Mouse (Mus musculus) lung, postnatal 0 days (tissue): ENCODE measurements around the gene Nrxn1. TPM values are rescaled to one million over a fixed set of nuclear protein-coding genes. Genes with fewer than 3 reads are reported as not detected.
A peak's percentile ranks its signal among the peaks of the same experiment; 100 is the strongest.

Source experiments
- ATAC-seq: fragments of 200-750 bp; cut with Nextera tagmentation; 2 replicates; pipeline ENCODE4 v1.8.0; 2017; ENCODE audit warnings: moderate library complexity
- DNase-seq: peaks from one replicate; pipeline ENCODE4 v3.0.0-alpha.2; 2016; ENCODE audit warnings: low spot score
- H3K27ac ChIP-seq: fragments of 300-500 bp; sonication (generic); 2 replicates; pipeline ENCODE4 v1.5.1; 2014; ENCODE audit warnings: antibody characterized with exemption, mild to moderate bottlenecking, low read length, mixed read lengths
- H3K27me3 ChIP-seq: fragments of 300-500 bp; sonication (generic); replicated peaks from 2 replicates; pipeline ENCODE4 v1.6.1; 2014; ENCODE audit warnings: low read length, mixed read lengths; ENCODE audit not compliant: insufficient read depth
- H3K36me3 ChIP-seq: fragments of 300-500 bp; sonication (generic); 2 replicates; pipeline ENCODE4 v1.6.1; 2014; ENCODE audit warnings: low read length, mixed read lengths; ENCODE audit not compliant: insufficient read depth
- H3K4me1 ChIP-seq: fragments of 300-500 bp; sonication (generic); 2 replicates; pipeline ENCODE4 v1.6.1; 2014; ENCODE audit warnings: antibody characterized with exemption, low read depth, low read length, mixed read lengths; ENCODE audit not compliant: insufficient read depth
- H3K4me2 ChIP-seq: fragments of 300-500 bp; sonication (generic); replicated peaks from 2 replicates; pipeline ENCODE4 v1.6.1; 2014; ENCODE audit warnings: low read depth, mild to moderate bottlenecking, low read length, moderate library complexity, mixed read lengths
- H3K4me3 ChIP-seq: fragments of 300-500 bp; sonication (generic); 2 replicates; pipeline ENCODE4 v1.5.1; 2014; ENCODE audit warnings: low read depth, low read length
- H3K9ac ChIP-seq: fragments of 300-500 bp; sonication (generic); replicated peaks from 2 replicates; pipeline ENCODE4 v1.6.1; 2014; ENCODE audit warnings: low read depth, mild to moderate bottlenecking
- H3K9me3 ChIP-seq: fragments of 300-500 bp; sonication (generic); 2 replicates; pipeline ENCODE4 v1.6.1; 2016; ENCODE audit warnings: low read length, mixed read lengths
- CTCF ChIP-seq: IDR thresholded peaks from 2 replicates; pipeline ENCODE4 v1.5.1; 2016; ENCODE audit warnings: antibody characterized with exemption, mild to moderate bottlenecking
- EP300 ChIP-seq: IDR thresholded peaks from 2 replicates; pipeline ENCODE4 v1.6.1; 2016; ENCODE audit warnings: antibody characterized with exemption, mild to moderate bottlenecking, control low read depth
- WGBS: fragments of 180-500 bp; shearing (Covaris S2); extraction: QIAGEN DNeasy Blood & Tissue Kit; methylation state at CpG from one replicate; pipeline ENCODE4 v1.1.7; 2014; 5-methylcytosine and 5-hydroxymethylcytosine counted together
- polyA plus RNA-seq: library from polyadenylated mRNA; unstranded; fragments of >200 nt; fragmentation: Nextera tagmentation; extraction: Ambion mirVana; gene quantifications from 2 replicates; pipeline ENCODE4 v1.2.1, GENCODE M21; 2015

Nrxn1 gene
- polyA plus RNA-seq, 1 experiment from 2014 or later: 1.3 TPM

- no peak for DNase-seq
- Histone ChIP-seq H3K4me1 (no peaks in the 10 kb centered on the region), H3K4me3 (no peak overlapping the region), H3K27me3 (no peaks in the 10 kb centered on the region), H3K36me3 (no peaks in the 10 kb centered on the region), H3K9ac (no peak overlapping the region), H3K27ac (no peak overlapping the region), H3K4me2 (no peak overlapping the region), H3K9me3 (no peaks in the 10 kb centered on the region)
- TF ChIP-seq EP300 (no peak), CTCF (no peak)
- ATAC-seq: no peak
- WGBS: 32% methylated on average over 1 of the region's 1 CpGs
Measured at GRCm38 (mm10) chr17:90995436-90995835, 97.4 kb downstream of the Nrxn1 start.

- 85% methylated on average over 1 of the region's 1 CpGs for WGBS
- TF ChIP-seq EP300 (no peak), CTCF (no peak)
Measured at GRCm38 (mm10) chr17:90994247-90994646, 98.6 kb downstream of the Nrxn1 start.

GRCm38 (mm10) chr17:90990747-90991146 lies 102.1 kb downstream of the Nrxn1 start:
- no peaks in the 10 kb centered on the region for H3K4me1 ChIP-seq
- DNase-seq (no peak), ATAC-seq (no peak)
- H3K4me3 ChIP-seq: no peak overlapping the region
- H3K27ac ChIP-seq: no peak overlapping the region
- H3K9me3 ChIP-seq: no peaks in the 10 kb centered on the region
- TF ChIP-seq EP300: no peak
- TF ChIP-seq CTCF: no peak
- no peaks in the 10 kb centered on the region for H3K27me3 ChIP-seq
- WGBS: 71% methylated on average over 2 of the region's 2 CpGs
- no peak overlapping the region for H3K4me2 ChIP-seq
- H3K9ac ChIP-seq: no peak overlapping the region
- no peaks in the 10 kb centered on the region for H3K36me3 ChIP-seq

More at GRCm38 (mm10) chr17:90994247-90994646, 98.6 kb downstream of the Nrxn1 start:
- no peak overlapping the region for H3K9ac ChIP-seq
- H3K27ac ChIP-seq: no peak overlapping the region
- ATAC-seq: no peak
- H3K4me1 ChIP-seq: no peaks in the 10 kb centered on the region
- no peak overlapping the region for H3K4me2 ChIP-seq
- H3K27me3 ChIP-seq: no peaks in the 10 kb centered on the region
- no peaks in the 10 kb centered on the region for H3K9me3 ChIP-seq
- no peaks in the 10 kb centered on the region for H3K36me3 ChIP-seq
- DNase-seq: no peak
- H3K4me3 ChIP-seq: no peak overlapping the region

- ATAC-seq (no peak), DNase-seq (peak; percentile 27)
- WGBS: 43% methylated on average over 4 of the region's 4 CpGs
Measured at GRCm38 (mm10) chr17:90962904-90963531, 129.9 kb downstream of the Nrxn1 start.

GRCm38 (mm10) chr17:90955221-90955620 lies 137.7 kb downstream of the Nrxn1 start:
- ATAC-seq (no peak), DNase-seq (no peak)
- WGBS: 48% methylated on average over 2 of the region's 2 CpGs
- no peaks in the 10 kb centered on the region for H3K36me3 ChIP-seq
- no peaks in the 10 kb centered on the region for H3K9me3 ChIP-seq
- no peak for TF ChIP-seq EP300
- TF ChIP-seq CTCF: no peak
- H3K4me3 ChIP-seq: no peak overlapping the region
- H3K4me2 ChIP-seq: no peak overlapping the region
- no peak overlapping the region for H3K27ac ChIP-seq
- no peaks in the 10 kb centered on the region for H3K4me1 ChIP-seq
- no peaks in the 10 kb centered on the region for H3K27me3 ChIP-seq
- H3K9ac ChIP-seq: no peak overlapping the region

More at GRCm38 (mm10) chr17:90962904-90963531, 129.9 kb downstream of the Nrxn1 start:
- TF ChIP-seq CTCF (peak; percentile 56), EP300 (no peak)
- Histone ChIP-seq H3K4me1 (no peaks in the 10 kb centered on the region), H3K27ac (no peak overlapping the region), H3K9me3 (no peaks in the 10 kb centered on the region), H3K4me3 (no peak overlapping the region), H3K9ac (no peak overlapping the region), H3K27me3 (no peaks in the 10 kb centered on the region), H3K4me2 (no peak overlapping the region), H3K36me3 (no peaks in the 10 kb centered on the region)

- Histone ChIP-seq H3K9ac (no peak overlapping the region), H3K4me3 (no peak overlapping the region), H3K9me3 (no peaks in the 10 kb centered on the region), H3K27ac (no peak overlapping the region), H3K36me3 (no peaks in the 10 kb centered on the region), H3K27me3 (no peaks in the 10 kb centered on the region), H3K4me1 (no peaks in the 10 kb centered on the region), H3K4me2 (no peak overlapping the region)
- 93% methylated on average over 2 of the region's 2 CpGs for WGBS
- DNase-seq (no peak), ATAC-seq (no peak)
- no peak for TF ChIP-seq EP300
- TF ChIP-seq CTCF: no peak
Measured at GRCm38 (mm10) chr17:90934929-90935328, 157.9 kb downstream of the Nrxn1 start.
